Mouse (Mus musculus) MEL (cell line): Measurements from ENCODE around the gene Snap29. TPM values are rescaled to one million over a fixed set of nuclear protein-coding genes. Genes with fewer than 3 reads are reported as not detected.

Source experiments
- polyA plus RNA-seq, 2 experiments: library from polyadenylated mRNA; stranded (reverse) in 1 of 2; unstranded in 1 of 2; fragments of >175 nt in 1 of 2; fragments of >200 nt in 1 of 2; gene quantifications; 2 replicates each; pipeline versions ENCODE4 v1.2.1 to v1.2.4; 2012; ENCODE audit warnings: low replicate concordance in 2 of 2, low read depth in 1 of 2; ENCODE audit not compliant: insufficient read length in 2 of 2, insufficient read depth in 1 of 2, missing spikeins in 1 of 2
- total RNA-seq: library from RNA; depleted of rRNA; stranded (reverse); fragments of 300-350 nt; gene quantifications from 2 replicates; pipeline ENCODE4 v1.2.3, GENCODE M21; 2012; rRNA removed

Snap29 gene
- total and polyA plus RNA-seq, 3 experiments: 11.6 to 11.8 TPM; not detected in 1

Other genes starting within 250 kb of the Snap29 start
- gene Ube2l3, start 203.3 kb upstream of the Snap29 start, total RNA-seq: 137 and 166 TPM in 2 replicates
- 1,000 to 10,000 TPM in 1 of 2 experiments, 100 to 1,000 TPM in 1; 297 to 2,006 TPM for gene Ube2l3, start 203.3 kb upstream of the Snap29 start, polyA plus RNA-seq
- gene Rimbp3, start 197.4 kb upstream of the Snap29 start, total RNA-seq: 0.36 and 0.62 TPM in 2 replicates
- under 1 TPM in 1 of 2 experiments, not detected in 1; 0.35 TPM for gene Rimbp3, start 197.4 kb upstream of the Snap29 start, polyA plus RNA-seq
- gene Hic2, start 172.4 kb upstream of the Snap29 start, total RNA-seq: 5.8 and 5.9 TPM in 2 replicates
- 1 to 10 TPM in 1 of 2 experiments, not detected in 1; 9.5 TPM for gene Hic2, start 172.4 kb upstream of the Snap29 start, polyA plus RNA-seq
- 2.6 and 3.3 TPM in 2 replicates for gene Tmem191c, start 129.9 kb upstream of the Snap29 start, total RNA-seq
- gene Tmem191c, start 129.9 kb upstream of the Snap29 start, polyA plus RNA-seq: 1 to 10 TPM in 1 of 2 experiments, not detected in 1; 7.5 TPM
- not detected in 2 replicates for gene Serpind1, start 74.6 kb upstream of the Snap29 start, total RNA-seq
- not detected for gene Serpind1, start 74.6 kb upstream of the Snap29 start, polyA plus RNA-seq
- 25.0 and 30.9 TPM in 2 replicates for gene Pi4ka, start 328 bp downstream of the Snap29 start, total RNA-seq
- gene Pi4ka, start 328 bp downstream of the Snap29 start, polyA plus RNA-seq: 100 to 1,000 TPM in 1 of 2 experiments, 10 to 100 TPM in 1; 73.1 to 286 TPM
- gene Crkl, start 46.0 kb downstream of the Snap29 start, total RNA-seq: 14.9 and 16.2 TPM in 2 replicates
- 100 to 1,000 TPM in 1 of 2 experiments, 10 to 100 TPM in 1; 34.6 to 146 TPM for gene Crkl, start 46.0 kb downstream of the Snap29 start, polyA plus RNA-seq
- gene Aifm3, start 83.6 kb downstream of the Snap29 start, total RNA-seq: 0.23 and 0.29 TPM in 2 replicates
- under 1 TPM in 1 of 2 experiments, not detected in 1; 0.52 TPM for gene Aifm3, start 83.6 kb downstream of the Snap29 start, polyA plus RNA-seq
- gene Lztr1, start 102.7 kb downstream of the Snap29 start, total RNA-seq: 39.5 and 45.1 TPM in 2 replicates
- 10 to 100 TPM in 1 of 2 experiments, not detected in 1; 83.2 TPM for gene Lztr1, start 102.7 kb downstream of the Snap29 start, polyA plus RNA-seq
- gene Thap7, start 125.2 kb downstream of the Snap29 start, total RNA-seq: 53.6 and 65.5 TPM in 2 replicates
- 10 to 100 TPM in 1 of 2 experiments, not detected in 1; 65.4 TPM for gene Thap7, start 125.2 kb downstream of the Snap29 start, polyA plus RNA-seq
- 0.12 TPM in 1 of 2 replicates, not detected in the other for gene Lrrc74b, start 155.3 kb downstream of the Snap29 start, total RNA-seq
- under 1 TPM in 1 of 2 experiments, not detected in 1; 0.10 TPM for gene Lrrc74b, start 155.3 kb downstream of the Snap29 start, polyA plus RNA-seq
- 0.04 TPM in 1 of 2 replicates, not detected in the other for gene P2rx6, start 155.9 kb downstream of the Snap29 start, total RNA-seq
- under 1 TPM in 1 of 2 experiments, not detected in 1; 0.38 TPM for gene P2rx6, start 155.9 kb downstream of the Snap29 start, polyA plus RNA-seq
- gene Slc7a4, start 177.2 kb downstream of the Snap29 start, total RNA-seq: 15.4 and 23.1 TPM in 2 replicates
- gene Slc7a4, start 177.2 kb downstream of the Snap29 start, polyA plus RNA-seq: 10 to 100 TPM in 1 of 2 experiments, not detected in 1; 23.6 TPM
- 47.6 and 51.0 TPM in 2 replicates for gene Smpd4, start 213.4 kb downstream of the Snap29 start, total RNA-seq
- gene Smpd4, start 213.4 kb downstream of the Snap29 start, polyA plus RNA-seq: 100 to 1,000 TPM in 1 of 2 experiments, 10 to 100 TPM in 1; 94.3 to 609 TPM
- 1.7 and 1.9 TPM in 2 replicates for gene Ccdc74a, start 240.5 kb downstream of the Snap29 start, total RNA-seq
- gene Ccdc74a, start 240.5 kb downstream of the Snap29 start, polyA plus RNA-seq: 1 to 10 TPM in 1 of 2 experiments, not detected in 1; 4.6 TPM